In genomic region chr5:125409348-125410090, GRCm38 (mm10) we compare ENCODE assay signal across 8 mouse cellular contexts. TPM values are rescaled to one million over a fixed set of nuclear protein-coding genes. Genes with fewer than 3 reads are reported as not detected.
DNase-seq lines count a peak whose midpoint lies in the region; ATAC-seq and TF ChIP-seq lines count a peak whose summit lies in the region.

No protein-coding gene starts in this region.

- ATAC-seq in frontal cortex, adult (ENCODE audit: low TSS enrichment), result 0 out of 2 replicates have a peak, but pooled peaks have one; percentile 32
- ATAC-seq in limb, embryonic 14.5 days (ENCODE audit: low FRiP score, low read depth), result peak; percentile 64
- peak; percentile 33; the same call in 1 of the 2 replicates for ATAC-seq in neural tube, embryonic 11.5 days (ENCODE audit: insufficient read depth, low FRiP score, low TSS enrichment)

- no peak overlapping the region for H3K27ac ChIP-seq in limb, embryonic 14.5 days (replicated peaks; ENCODE audit: low read depth, low read length)
- H3K27ac ChIP-seq in neural tube, embryonic 11.5 days (ENCODE audit: low read depth, low read length), result no peak overlapping the region

- no peak for DNase-seq in frontal cortex, postnatal 10 days (ENCODE audit: low spot score in 2 of 2)
- peak; percentile 86 for DNase-seq in 416B (ENCODE audit: low read depth)
- DNase-seq in c-Kit-positive CD71-negative TER-119-negative erythroid progenitor cells, embryonic 14.5 days (ENCODE audit: low read depth), result peak; percentile 55
- DNase-seq in heart, postnatal 10 days, result peak; percentile 37 to 49
- DNase-seq in limb, embryonic 14.5 days (ENCODE audit: low spot score), result peak; percentile 54
- peak; percentile 65 for DNase-seq in neural tube, embryonic 11.5 days (ENCODE audit: low spot score)
- no peak for DNase-seq in cerebellum, postnatal 25 days

- intact Hi-C loops in heart, postnatal 10 days (cut with DNase I), result loop anchor here (2.0 kb wide), 1 partner anchor 23 kb away; no protein-coding TSS in a partner anchor

- no peak for TF ChIP-seq POLR2A in limb, embryonic 14.5 days (IDR thresholded peaks at IDR 0.05; ENCODE audit: borderline replicate concordance, extremely low read depth, insufficient read depth, insufficient read length)

- H3K27me3 ChIP-seq in limb, embryonic 14.5 days (ENCODE audit: control insufficient read depth, insufficient read depth, low read length), result no peaks in the 10 kb centered on the region
- no peaks in the 10 kb centered on the region for H3K27me3 ChIP-seq in neural tube, embryonic 11.5 days (ENCODE audit: control insufficient read depth, insufficient read depth, low read length)

- H3K36me3 ChIP-seq in limb, embryonic 14.5 days (ENCODE audit: control insufficient read depth, insufficient read depth, low read length), result peaks cover 12% of the 10 kb centered on the region
- peaks cover 3% of the 10 kb centered on the region for H3K36me3 ChIP-seq in neural tube, embryonic 11.5 days (ENCODE audit: control insufficient read depth, insufficient read depth, low read length)

- H3K9ac ChIP-seq in limb, embryonic 14.5 days (ENCODE audit: low read depth, low read length, severe bottlenecking), result no peak overlapping the region
- H3K9ac ChIP-seq in neural tube, embryonic 11.5 days (ENCODE audit: low read length), result no peak overlapping the region

- H3K4me1 ChIP-seq in limb, embryonic 14.5 days (ENCODE audit: control insufficient read depth, insufficient read depth, low read length), result peaks cover 6% of the 10 kb centered on the region; the same call in 1 of the 2 replicates
- peaks cover 3% of the 10 kb centered on the region; the same call in 1 of the 2 replicates for H3K4me1 ChIP-seq in neural tube, embryonic 11.5 days (ENCODE audit: control insufficient read depth, insufficient read depth, low read length)

- H3K4me3 ChIP-seq in limb, embryonic 14.5 days (replicated peaks; ENCODE audit: low read length), result peak overlapping the region; percentile 31
- H3K4me3 ChIP-seq in neural tube, embryonic 11.5 days (ENCODE audit: low read depth, low read length), result peak overlapping the region; percentile 28

- WGBS in limb, embryonic 14.5 days, result 7% methylated on average over 20 of the region's 20 CpGs
- WGBS in neural tube, embryonic 11.5 days, result 8% methylated on average over 20 of the region's 20 CpGs

- peak overlapping the region; percentile 33 for H3K4me2 ChIP-seq in limb, embryonic 14.5 days (replicated peaks; ENCODE audit: low read depth, low read length, severe bottlenecking)
- peak overlapping the region; percentile 43 for H3K4me2 ChIP-seq in neural tube, embryonic 11.5 days (ENCODE audit: low read depth)

- no peaks in the 10 kb centered on the region for H3K9me3 ChIP-seq in limb, embryonic 14.5 days (ENCODE audit: control insufficient read depth, low read length)
- H3K9me3 ChIP-seq in neural tube, embryonic 11.5 days (ENCODE audit: control insufficient read depth, low read length), result no peaks in the 10 kb centered on the region

RNA-seq across cellular contexts. Expression of gene Ubc, which starts 19.5 kb away (rescaled TPM):
- total RNA-seq in heart, postnatal 10 days (2021), result 1,000 to 10,000 TPM in 1 of 2 experiments, 100 to 1,000 TPM in 1; 934 to 1,069 TPM
- 643 and 660 TPM in 2 replicates for polyA plus RNA-seq in limb, embryonic 14.5 days (2012; rRNA removed)
- 949 and 1,033 TPM in 2 replicates for polyA plus RNA-seq in limb, embryonic 14.5 days (2014; fragmentation: Nextera tagmentation; extraction: Ambion mirVana)
- polyA plus RNA-seq in neural tube, embryonic 11.5 days (2014; fragmentation: Nextera tagmentation; extraction: Ambion mirVana), result 1,090 and 1,143 TPM in 2 replicates

RNA-seq across cellular contexts. Expression of gene Gm10382, which starts 20.4 kb away (rescaled TPM):
- total RNA-seq in heart, postnatal 10 days (2021), result not detected
- polyA plus RNA-seq in limb, embryonic 14.5 days (2012; rRNA removed), result 0.08 and 0.26 TPM in 2 replicates
- polyA plus RNA-seq in limb, embryonic 14.5 days (2014; fragmentation: Nextera tagmentation; extraction: Ambion mirVana), result 0.17 and 0.45 TPM in 2 replicates
- polyA plus RNA-seq in neural tube, embryonic 11.5 days (2014; fragmentation: Nextera tagmentation; extraction: Ambion mirVana), result 0.46 TPM in 1 of 2 replicates, not detected in the other

RNA-seq across cellular contexts. Expression of gene Dhx37, which starts 24.4 kb away (rescaled TPM):
- 10 to 100 TPM; 13.2 to 14.7 TPM for total RNA-seq in heart, postnatal 10 days (2021)
- 21.9 and 25.5 TPM in 2 replicates for polyA plus RNA-seq in limb, embryonic 14.5 days (2012; rRNA removed)
- polyA plus RNA-seq in limb, embryonic 14.5 days (2014; fragmentation: Nextera tagmentation; extraction: Ambion mirVana), result 5.4 and 8.9 TPM in 2 replicates
- polyA plus RNA-seq in neural tube, embryonic 11.5 days (2014; fragmentation: Nextera tagmentation; extraction: Ambion mirVana), result 11.1 and 13.4 TPM in 2 replicates

RNA-seq across cellular contexts. Expression of gene Bri3bp, which starts 31.8 kb away (rescaled TPM):
- total RNA-seq in heart, postnatal 10 days (2021), result 10 to 100 TPM; 56.4 to 62.5 TPM
- 15.0 and 19.7 TPM in 2 replicates for polyA plus RNA-seq in limb, embryonic 14.5 days (2012; rRNA removed)
- polyA plus RNA-seq in limb, embryonic 14.5 days (2014; fragmentation: Nextera tagmentation; extraction: Ambion mirVana), result 30.0 and 34.5 TPM in 2 replicates
- 33.7 and 38.0 TPM in 2 replicates for polyA plus RNA-seq in neural tube, embryonic 11.5 days (2014; fragmentation: Nextera tagmentation; extraction: Ambion mirVana)

Comparison
In these comparisons a context has a peak if more than half of its experiments do, and no peak if none do; other contexts are left out.
1. DNase-seq: peak in 416B (single experiment), c-Kit-positive CD71-negative TER-119-negative erythroid progenitor cells, embryonic 14.5 days (single experiment), heart, postnatal 10 days (2 of 2), limb, embryonic 14.5 days (single experiment) and neural tube, embryonic 11.5 days (single experiment); none in frontal cortex, postnatal 10 days (0 of 2) and cerebellum, postnatal 25 days (0 of 2).
2. Peak in every context shown above with its lines, with median percentiles within 50 percentile points of each other: ATAC-seq.